Mouse (Mus musculus): ENCODE measurements around the gene Dpp7.
A peak's percentile ranks its signal among the peaks of the same experiment; 100 is the strongest.

The Dpp7 gene

GRCm38 (mm10) chr2:25356208-25357079, at the start of gene Dpp7:
Gene Dpp7, minus strand, starts transcription at chr2:25356359.
- DNase-seq (ENCODE audit: low spot score in 2 of 2) = peak; percentile 77 to 82

GRCm38 (mm10) chr2:25403994-25404393, 47.8 kb upstream of the Dpp7 start:
- no peak for DNase-seq (ENCODE audit: low spot score in 2 of 2)

DNA sequence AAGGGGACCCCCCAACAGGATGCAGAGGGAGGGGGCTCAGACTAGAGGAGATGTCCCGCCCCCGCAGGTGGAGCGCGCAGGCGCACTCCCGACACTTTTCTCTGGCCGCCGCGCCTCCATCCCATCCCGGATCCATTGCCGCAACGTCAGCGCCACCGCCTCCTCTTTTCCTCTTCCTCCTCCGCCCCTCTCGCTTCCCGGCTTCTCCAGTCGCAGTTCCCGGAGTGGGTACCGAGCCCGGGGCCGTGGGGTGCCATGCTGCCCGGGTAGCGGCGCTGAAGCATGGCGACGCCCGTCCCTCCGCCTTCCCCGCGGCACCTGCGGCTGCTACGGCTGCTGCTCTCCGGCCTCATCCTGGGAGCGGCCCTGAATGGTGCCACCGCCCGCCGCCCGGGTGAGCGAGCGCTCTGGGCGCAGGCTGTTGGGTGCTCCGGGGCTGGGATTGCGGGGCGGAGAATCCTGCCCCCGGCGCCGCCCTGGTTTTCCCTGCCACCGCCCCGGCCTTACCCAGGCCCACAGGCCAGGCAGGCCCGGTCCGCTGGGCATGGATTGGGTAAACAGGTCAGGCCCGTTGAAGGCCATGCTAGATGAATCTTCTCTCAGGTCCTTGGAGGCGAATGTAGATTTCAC, 46.9 kb upstream of the Dpp7 start:
- peak; percentile 73 to 77 for DNase-seq (ENCODE audit: low spot score in 2 of 2)

DNA sequence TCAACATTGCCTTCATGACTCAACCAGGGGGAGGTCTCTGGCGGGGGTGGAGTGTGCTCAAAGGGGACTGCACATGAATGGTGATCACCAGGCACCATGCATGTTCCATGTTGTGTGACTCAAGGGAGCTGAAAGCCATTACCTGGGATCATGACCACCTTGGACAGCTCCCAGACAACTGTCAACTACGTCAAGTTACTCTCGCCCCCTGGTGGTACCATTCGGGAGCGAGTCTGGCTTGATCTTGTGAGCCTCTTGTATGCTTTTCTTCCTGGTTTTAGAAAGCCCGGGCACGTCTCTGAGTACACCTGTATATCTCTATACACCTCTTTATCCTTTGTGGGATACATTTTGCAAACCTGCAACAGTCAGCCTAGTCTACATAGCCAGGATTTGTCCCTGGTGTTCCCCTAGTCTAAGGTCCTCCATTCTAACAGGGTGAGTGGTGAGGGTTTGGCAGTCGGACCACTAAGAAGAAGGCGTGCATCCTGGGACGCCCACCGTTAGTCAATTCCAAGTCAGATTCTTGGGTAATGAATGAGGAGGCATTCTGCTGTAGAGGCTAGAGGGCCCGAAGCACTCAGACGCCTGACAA, 46.3 kb upstream of the Dpp7 start:
- DNase-seq (ENCODE audit: low spot score in 2 of 2) = peak; percentile 39 to 56

GRCm38 (mm10) chr2:25400764-25401163, 44.6 kb upstream of the Dpp7 start:
- peak; percentile 50 to 65 for DNase-seq (ENCODE audit: low spot score in 2 of 2)

GRCm38 (mm10) chr2:25400291-25400690, 44.1 kb upstream of the Dpp7 start:
- peak; percentile 76 to 77 for DNase-seq (ENCODE audit: low spot score in 2 of 2)

- no peak for DNase-seq (ENCODE audit: low spot score in 2 of 2)
Measured at GRCm38 (mm10) chr2:25399051-25399450, 42.9 kb upstream of the Dpp7 start, which contains the start of gene Npdc1. Gene Npdc1, plus strand, starts transcription at chr2:25399351.

DNA sequence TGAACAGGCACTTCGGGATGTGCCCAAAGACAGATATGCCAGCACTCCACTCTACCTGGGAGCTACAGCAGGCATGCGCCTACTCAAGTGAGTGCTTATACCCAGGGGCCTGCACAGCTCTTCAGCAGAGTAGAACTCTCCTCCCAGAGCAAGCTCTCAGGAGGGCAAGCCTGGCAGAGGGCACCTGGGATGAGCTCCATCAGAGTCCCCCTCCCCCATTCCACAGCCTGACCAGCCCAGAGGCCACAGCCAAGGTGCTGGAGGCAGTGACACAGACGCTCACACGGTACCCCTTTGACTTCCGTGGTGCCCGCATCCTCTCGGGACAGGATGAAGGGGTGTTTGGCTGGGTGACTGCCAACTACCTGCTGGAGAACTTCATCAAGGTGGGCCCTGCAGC, 41.9 kb upstream of the Dpp7 start:
- DNase-seq (ENCODE audit: low spot score in 2 of 2) = no peak

DNA sequence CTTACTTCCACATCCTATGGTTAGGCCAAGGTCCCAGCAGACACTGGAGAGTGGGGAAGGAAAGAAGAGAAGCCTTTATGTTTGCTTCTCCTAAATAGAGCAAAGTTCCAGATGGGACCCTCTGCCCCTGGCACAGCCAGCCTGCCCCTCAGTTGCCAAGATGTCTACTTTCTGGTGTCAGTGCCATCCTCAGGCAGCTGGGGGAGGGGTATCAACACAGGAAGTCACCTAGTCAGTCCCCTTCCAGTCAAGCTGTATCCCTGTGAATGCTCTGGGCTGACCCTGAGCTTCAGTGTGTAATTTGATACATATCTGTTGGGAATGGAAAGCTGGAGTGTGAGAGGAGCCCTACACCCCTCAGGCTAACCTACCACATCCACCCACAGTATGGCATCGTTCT, 40.9 kb upstream of the Dpp7 start:
- no peak for DNase-seq (ENCODE audit: low spot score in 2 of 2)

GRCm38 (mm10) chr2:25396597-25396983, 40.4 kb upstream of the Dpp7 start:
- DNase-seq (ENCODE audit: low spot score in 2 of 2) = peak in 1 of 2 experiments; percentile 30

- DNase-seq (ENCODE audit: low spot score in 2 of 2) = peak; percentile 42 to 48
Measured at GRCm38 (mm10) chr2:25395721-25396596, 39.8 kb upstream of the Dpp7 start, which contains the start of gene Entpd2. Gene Entpd2, plus strand, starts transcription at chr2:25395874.

GRCm38 (mm10) chr2:25394281-25395221, 38.4 kb upstream of the Dpp7 start:
- DNase-seq (ENCODE audit: low spot score in 2 of 2) = peak; percentile 68 to 72

DNA sequence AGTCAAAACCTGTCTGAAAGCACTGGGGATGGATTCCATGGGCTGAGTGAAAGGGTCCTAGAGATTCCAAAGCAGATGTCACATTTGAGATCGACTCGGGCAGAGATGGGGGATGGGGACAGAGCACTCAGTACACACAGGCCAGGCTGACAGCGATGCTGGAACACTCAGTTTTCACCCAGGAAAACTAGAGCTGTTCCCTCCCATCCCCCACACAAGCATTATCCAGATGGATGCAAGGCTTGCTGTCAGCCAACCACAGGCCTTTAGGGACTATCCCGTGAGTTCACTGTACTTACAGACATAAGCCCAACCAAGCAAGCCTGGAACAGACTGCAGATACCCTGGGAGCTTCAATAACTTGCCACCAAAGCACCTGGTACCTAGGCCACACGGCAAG, 35.1 kb upstream of the Dpp7 start:
- peak in 1 of 2 experiments; percentile 27 for DNase-seq (ENCODE audit: low spot score in 2 of 2)

GRCm38 (mm10) chr2:25384492-25384891, 28.3 kb upstream of the Dpp7 start:
- no peak for DNase-seq (ENCODE audit: low spot score in 2 of 2)

DNA sequence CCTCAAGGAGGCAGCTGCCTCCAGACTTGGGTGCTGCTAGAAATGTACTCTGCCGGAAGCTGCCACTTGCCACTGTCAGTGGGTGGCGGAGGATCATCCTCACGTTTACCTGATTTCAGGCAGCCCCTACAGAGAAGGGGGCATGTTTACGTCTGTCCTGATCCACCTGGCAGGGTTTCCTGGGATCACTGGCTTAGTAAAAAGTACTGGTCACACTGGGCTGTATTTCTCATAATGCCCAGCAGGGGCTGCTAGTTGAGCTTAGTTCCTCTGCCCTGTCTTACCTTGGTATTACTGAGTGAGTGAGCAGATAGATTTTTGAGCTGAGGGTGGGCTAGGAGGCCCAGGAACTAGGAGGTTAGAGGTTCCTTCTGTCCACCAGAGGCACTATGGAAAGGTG, 20.4 kb upstream of the Dpp7 start:
- peak in 1 of 2 experiments; percentile 63 for DNase-seq (ENCODE audit: low spot score in 2 of 2)

DNA sequence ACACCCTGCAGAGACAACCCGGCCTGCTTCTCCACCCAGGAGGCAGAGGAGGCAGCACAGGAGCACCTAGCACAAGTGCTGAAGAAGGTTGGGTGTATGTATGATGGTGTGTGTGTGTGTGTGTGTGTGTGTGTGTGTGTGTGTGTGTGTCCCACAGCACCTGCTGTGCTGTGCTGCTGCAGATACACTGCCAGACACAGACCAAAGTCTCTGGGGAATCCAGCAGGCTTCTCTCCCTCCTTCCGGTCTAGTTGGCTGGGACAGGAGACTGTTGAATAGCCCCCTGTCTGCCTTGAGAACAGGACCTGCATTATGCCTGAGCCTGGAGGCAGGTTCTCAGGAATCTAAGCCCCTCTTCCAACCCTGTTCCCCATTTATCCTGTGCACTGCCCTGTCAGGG, 17.3 kb upstream of the Dpp7 start:
- DNase-seq (ENCODE audit: low spot score in 2 of 2) = no peak

GRCm38 (mm10) chr2:25372644-25373391, 16.7 kb upstream of the Dpp7 start:
- DNase-seq (ENCODE audit: low spot score in 2 of 2) = no peak

GRCm38 (mm10) chr2:25371764-25372643, 15.8 kb upstream of the Dpp7 start, which contains the start of gene Sapcd2:
Gene Sapcd2, plus strand, starts transcription at chr2:25372321.
- peak; percentile 87 to 91 for DNase-seq (ENCODE audit: low spot score in 2 of 2)

DNA sequence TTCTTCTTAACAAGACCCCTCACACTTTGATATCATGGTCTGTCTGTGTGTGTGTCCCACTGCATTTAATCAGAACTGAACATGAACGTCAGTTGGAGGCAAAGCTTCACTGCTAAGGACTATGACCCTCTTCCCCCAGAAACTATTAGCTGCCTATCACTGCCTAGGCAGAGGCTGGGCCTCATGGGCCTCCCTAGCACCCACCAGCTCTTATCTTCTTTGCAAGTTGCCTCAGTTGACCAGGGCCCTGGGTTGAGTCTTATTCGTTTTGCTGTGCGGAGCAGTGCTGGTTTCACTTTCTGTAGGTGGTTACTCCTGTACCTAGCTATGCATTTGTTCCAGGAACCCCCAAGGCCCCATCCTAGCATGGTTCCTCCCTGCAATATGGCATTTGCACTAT, 13.8 kb upstream of the Dpp7 start:
- DNase-seq (ENCODE audit: low spot score in 2 of 2) = no peak

All from heart, adult 9 months (tissue).